Mouse (Mus musculus): Measurements from ENCODE around the gene Gbp10. TPM values are rescaled to one million over a fixed set of nuclear protein-coding genes. Genes with fewer than 3 reads are reported as not detected.
"Not testable (repeated sequence)": the region's sequence is repeated elsewhere in the genome, so short reads cannot be mapped to it uniquely, and the experiment has no call there.

Gene Gbp10
- total RNA-seq (2015; ENCODE audit: low replicate concordance) (0.36 TPM in 1 of 2 replicates, not detected in the other), total RNA-seq (2017; ENCODE audit: low replicate concordance) (1.9 TPM in 1 of 2 replicates, not detected in the other)

DNA sequence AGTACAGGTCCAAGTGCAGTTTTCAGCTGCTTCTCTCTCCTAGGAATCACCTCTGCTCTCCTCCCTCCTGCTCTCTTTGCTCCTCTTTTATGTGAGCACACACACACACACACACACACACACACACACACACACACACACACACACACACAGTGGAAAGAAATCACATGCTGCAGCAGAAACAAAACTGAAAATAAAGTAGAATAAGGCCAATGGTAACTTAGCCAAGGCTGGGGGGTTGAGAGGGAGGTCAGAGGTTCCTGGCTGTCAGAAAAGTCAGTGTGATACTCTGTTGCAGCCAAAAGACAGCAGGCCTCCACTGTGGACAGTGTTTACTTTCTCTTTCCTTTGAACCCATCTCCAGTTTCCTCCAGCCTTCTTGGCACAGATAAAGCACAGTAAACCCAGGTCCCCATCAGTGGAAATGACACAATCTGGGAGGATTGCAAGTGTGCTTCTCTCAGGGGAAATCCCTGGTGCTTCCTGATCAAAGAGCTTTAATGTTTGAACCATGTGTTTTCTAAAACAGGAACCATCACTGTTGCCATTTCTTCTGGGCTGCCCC, at the start of gene Gbp10:
Gene Gbp10 (minus strand): TSS at position 51 of the 565 bp plus-strand sequence.
- not testable (repeated sequence) for ATAC-seq (replicated peaks; ENCODE audit: low FRiP score, poor library complexity, severe bottlenecking)

DNA sequence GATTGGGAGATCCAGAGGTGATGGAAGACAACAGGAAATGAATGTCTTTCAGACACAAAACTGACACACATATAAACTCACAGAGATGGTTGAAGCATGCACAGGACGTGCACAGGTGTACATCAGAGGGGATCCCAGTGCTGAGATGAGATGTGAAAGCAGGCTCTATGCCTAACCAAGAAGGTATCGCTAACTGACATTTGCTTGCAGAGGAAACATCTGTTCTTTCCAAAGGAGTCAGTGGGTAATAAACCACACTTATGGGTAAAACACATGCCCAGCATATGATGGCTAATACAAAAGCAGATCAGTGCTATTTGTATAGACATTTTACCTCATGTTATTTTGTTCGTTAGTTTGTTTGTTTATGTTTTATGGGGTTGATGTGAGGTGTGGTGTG, 21.3 kb upstream of the Gbp10 start:
- not testable (repeated sequence) for ATAC-seq (replicated peaks; ENCODE audit: low FRiP score, poor library complexity, severe bottlenecking)

DNA sequence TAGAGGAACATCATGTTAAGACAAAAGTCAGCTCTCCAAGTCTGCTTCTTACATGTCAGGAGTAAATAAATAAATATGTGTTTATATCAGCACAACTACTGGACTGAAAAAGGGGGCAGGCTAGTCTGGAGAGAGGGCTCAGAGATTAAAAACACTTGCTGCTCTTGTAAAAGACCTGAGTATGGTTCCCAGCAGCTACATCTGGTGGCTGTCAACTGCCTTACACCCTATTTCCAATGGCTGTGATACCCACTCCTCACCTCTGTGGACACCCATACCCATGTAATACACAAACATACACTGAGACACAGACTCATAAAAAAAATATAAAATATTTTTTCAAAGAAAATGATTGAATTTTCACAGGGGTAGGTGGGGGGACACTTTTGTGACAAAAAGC, 13.2 kb upstream of the Gbp10 start:
- no peak for ATAC-seq (replicated peaks; ENCODE audit: low FRiP score, poor library complexity, severe bottlenecking)

DNA sequence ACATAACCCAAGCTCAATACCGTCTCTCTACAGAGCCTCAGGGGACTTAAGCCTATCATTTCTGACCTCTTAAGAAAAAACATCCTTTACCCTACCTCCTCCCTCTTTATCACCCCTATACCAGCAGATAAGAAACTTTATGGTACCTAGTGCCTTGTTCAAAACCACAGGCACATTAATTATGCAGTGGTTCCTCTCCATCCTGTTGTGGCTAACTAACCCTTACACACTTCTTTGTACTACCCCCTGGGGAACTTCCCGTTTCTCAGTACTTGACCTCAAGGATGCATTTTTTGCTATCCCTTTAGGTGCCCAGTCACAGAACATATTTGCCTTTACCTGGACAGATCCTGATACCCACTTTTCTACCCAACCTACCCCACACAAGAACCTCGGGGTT, 5.4 kb upstream of the Gbp10 start:
- ATAC-seq (replicated peaks; ENCODE audit: low FRiP score, poor library complexity, severe bottlenecking) = not testable (repeated sequence)

DNA sequence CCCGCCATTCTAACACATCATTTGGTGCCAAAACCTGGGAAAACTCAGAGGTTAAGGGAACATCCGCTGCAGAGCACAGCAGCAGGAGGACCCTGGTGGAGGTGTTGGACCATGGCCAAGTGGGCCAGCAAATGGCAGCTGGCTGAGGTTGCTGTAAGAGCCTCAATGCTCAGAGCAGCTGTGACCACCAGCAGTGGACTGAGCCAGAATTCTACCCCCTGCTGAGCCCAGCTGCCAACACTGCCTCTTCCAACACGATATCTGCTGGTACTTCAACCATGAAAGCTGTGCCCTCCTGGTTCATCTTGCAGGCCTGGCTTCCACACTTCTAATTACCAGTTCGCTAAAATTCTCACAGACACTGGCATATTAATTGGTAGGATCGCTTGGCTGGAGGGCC, 1.6 kb upstream of the Gbp10 start:
- not testable (repeated sequence) for ATAC-seq (replicated peaks; ENCODE audit: low FRiP score, poor library complexity, severe bottlenecking)

DNA sequence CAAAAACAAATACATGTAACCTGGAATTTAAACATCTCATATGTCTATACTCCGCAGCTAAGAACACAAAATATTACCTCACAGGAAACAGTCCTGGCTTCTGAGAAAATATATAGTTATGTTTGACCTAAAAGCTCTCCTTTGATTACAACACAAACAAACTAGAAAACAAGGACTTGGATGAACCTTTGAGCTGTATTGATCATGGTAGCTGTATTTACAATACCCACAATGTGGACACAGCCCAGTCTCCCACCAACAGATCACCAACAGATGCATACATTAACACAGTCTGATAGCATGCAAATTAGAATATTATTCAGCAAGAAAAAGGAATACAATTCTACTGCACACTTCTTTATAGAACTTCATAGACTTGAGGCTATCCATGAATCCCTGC, 931 bp downstream of the Gbp10 start:
- ATAC-seq (replicated peaks; ENCODE audit: low FRiP score, poor library complexity, severe bottlenecking) = not testable (repeated sequence)

DNA sequence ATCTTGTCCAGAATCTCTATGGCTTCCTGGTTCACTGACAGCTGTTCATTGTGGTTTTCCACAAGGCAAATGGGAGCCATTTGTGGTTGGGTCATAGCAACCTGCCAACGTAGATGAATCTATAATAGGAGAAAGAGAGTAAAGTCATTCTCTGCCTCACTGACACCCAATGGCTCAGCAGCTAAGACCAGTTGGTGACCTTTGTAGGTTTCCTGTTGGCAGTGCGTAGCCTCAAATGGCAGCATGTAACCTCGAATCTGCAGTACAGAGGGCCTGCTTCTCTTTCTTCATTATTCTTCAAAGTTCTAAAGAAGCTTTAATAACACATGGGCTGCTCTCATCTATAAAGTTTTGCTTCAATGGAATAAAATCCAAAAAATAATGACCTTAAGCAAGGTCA, 3.3 kb downstream of the Gbp10 start:
- not testable (repeated sequence) for ATAC-seq (replicated peaks; ENCODE audit: low FRiP score, poor library complexity, severe bottlenecking)

DNA sequence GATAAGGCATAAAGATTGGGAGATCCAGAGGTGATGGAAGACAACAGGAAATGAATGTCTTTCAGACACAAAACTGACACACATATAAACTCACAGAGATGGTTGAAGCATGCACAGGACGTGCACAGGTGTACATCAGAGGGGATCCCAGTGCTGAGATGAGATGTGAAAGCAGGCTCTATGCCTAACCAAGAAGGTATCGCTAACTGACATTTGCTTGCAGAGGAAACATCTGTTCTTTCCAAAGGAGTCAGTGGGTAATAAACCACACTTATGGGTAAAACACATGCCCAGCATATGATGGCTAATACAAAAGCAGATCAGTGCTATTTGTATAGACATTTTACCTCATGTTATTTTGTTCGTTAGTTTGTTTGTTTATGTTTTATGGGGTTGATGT, 30.4 kb downstream of the Gbp10 start:
- ATAC-seq (replicated peaks; ENCODE audit: low FRiP score, poor library complexity, severe bottlenecking) = not testable (repeated sequence)

DNA sequence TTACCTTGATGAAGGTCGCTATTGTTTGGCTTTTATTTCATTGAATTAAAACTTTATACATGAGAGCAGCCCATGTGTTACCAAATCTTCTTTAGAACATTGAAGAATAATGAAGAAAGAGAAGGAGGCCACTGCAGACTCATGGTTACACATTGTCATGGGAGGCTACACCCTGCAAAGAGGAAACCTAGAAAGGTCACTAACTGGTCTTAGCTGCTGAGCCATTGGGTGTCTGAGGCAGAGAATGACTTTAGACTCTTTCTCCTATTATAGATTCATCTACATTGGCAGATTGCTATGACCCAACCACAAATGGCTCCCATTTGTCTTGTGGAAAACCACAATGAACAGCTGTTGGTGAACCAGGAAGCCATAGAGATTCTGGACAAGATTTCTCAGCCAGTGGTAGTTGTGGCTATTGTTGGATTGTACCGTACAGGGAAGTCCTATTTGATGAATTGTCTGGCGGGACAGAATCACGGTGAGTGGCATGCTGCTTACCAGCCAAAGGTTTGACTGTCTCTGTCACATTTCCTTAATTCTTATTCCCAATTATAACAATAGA, 38.5 kb downstream of the Gbp10 start:
- not testable (repeated sequence) for ATAC-seq (replicated peaks; ENCODE audit: low FRiP score, poor library complexity, severe bottlenecking)

DNA sequence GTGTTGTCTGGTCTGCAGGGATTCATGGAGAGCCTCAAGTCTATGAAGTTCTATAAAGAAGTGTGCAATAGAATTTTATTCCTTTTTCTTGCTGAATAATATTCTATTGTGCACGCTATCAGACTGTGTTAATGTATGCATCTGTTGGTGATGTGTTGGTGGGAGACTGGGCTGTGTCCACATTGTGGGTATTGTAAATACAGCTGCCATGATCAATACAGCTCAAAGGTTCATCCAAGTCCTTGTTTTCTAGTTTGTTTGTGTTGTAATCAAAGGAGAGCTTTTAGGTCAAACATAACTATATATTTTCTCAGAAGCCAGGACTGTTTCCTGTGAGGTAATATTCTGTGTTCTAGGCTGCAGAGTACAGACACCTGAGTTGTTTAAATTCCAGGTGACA, 40.2 kb downstream of the Gbp10 start:
- ATAC-seq (replicated peaks; ENCODE audit: low FRiP score, poor library complexity, severe bottlenecking) = not testable (repeated sequence)

DNA sequence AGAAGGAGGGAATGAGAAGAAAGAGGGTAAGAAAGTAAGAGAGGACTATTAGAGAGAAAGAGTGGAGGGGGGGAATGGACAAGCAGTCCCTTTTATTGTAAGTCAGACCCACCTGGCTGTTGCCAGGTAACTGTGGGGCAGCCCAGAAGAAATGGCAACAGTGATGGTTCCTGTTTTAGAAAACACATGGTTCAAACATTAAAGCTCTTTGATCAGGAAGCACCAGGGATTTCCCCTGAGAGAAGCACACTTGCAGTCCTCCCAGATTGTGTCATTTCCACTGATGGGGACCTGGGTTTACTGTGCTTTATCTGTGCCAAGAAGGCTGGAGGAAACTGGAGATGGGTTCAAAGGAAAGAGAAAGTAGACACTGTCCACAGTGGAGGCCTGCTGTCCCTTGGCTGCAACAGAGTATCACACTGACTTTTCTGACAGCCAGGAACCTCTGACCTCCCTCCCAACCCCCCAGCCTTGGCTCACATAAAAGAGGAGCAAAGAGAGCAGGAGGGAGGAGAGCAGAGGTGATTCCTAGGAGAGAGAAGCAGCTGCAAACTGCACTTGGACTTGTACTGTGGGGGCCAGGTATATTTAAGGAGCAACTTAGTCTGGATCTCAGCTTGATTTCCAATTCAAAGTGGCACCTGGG, 41.3 kb downstream of the Gbp10 start:
- not testable (repeated sequence) for ATAC-seq (replicated peaks; ENCODE audit: low FRiP score, poor library complexity, severe bottlenecking)

DNA sequence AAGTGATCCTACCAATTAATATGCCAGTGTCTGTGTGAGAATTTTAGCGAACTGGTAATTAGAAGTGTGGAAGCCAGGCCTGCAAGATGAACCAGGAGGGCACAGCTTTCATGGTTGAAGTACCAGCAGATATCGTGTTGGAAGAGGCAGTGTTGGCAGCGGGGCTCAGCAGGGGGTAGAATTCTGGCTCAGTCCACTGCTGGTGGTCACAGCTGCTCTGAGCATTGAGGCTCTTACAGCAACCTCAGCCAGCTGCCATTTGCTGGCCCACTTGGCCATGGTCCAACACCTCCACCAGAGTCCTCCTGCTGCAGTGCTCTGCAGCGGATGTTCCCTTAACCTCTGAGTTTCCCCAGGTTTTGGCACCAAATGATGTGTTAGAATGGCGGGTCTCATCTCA, 43.0 kb downstream of the Gbp10 start:
- ATAC-seq (replicated peaks; ENCODE audit: low FRiP score, poor library complexity, severe bottlenecking) = not testable (repeated sequence)

DNA sequence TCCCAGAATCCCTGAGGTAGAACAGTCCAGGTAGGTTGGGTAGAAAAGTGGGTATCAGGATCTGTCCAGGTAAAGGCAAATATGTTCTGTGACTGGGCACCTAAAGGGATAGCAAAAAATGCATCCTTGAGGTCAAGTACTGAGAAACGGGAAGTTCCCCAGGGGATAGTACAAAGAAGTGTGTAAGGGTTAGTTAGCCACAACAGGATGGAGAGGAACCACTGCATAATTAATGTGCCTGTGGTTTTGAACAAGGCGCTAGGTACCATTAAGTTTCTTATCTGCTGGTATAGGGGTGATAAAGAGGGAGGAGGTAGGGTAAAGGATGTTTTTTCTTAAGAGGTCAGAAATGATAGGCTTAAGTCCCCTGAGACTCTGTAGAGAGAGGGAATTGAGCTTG, 46.8 kb downstream of the Gbp10 start:
- not testable (repeated sequence) for ATAC-seq (replicated peaks; ENCODE audit: low FRiP score, poor library complexity, severe bottlenecking)

DNA sequence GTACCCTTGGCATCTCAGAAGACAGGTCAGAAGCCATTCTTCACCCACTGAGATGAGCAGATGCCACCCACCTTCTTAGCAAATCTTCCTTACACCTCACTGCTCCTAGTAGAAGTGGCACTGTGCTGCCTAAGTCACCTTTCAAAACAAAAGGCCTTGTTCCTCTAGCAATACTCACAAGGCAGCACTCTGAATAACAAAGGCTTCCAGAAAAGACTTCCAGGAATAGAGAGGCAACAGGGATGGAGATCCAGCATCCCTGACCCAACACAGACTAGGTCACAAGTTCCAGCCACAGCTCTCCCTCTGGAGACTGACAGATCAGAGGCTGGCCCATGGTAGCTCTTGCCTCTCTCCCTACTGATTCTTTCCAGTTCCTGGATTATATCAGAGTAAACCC, 57.9 kb downstream of the Gbp10 start:
- no peak for ATAC-seq (replicated peaks; ENCODE audit: low FRiP score, poor library complexity, severe bottlenecking)

Other genes with a start within 250 kb of the Gbp10 start
- 1.7 and 6.8 TPM in 2 replicates for gene Gbp9, start 100.0 kb downstream of the Gbp10 start, total RNA-seq (2015; ENCODE audit: low replicate concordance)
- 2.3 and 3.1 TPM in 2 replicates for gene Gbp9, start 100.0 kb downstream of the Gbp10 start, total RNA-seq (2017; ENCODE audit: low replicate concordance)
- 2.9 and 5.9 TPM in 2 replicates for gene Gbp8, start 100.0 kb downstream of the Gbp10 start, total RNA-seq (2015; ENCODE audit: low replicate concordance)
- 5.4 and 6.5 TPM in 2 replicates for gene Gbp8, start 100.0 kb downstream of the Gbp10 start, total RNA-seq (2017; ENCODE audit: low replicate concordance)
- 4.3 and 10.5 TPM in 2 replicates for gene Gbp4, start 99.9 kb downstream of the Gbp10 start, total RNA-seq (2015; ENCODE audit: low replicate concordance)
- gene Gbp4, start 99.9 kb downstream of the Gbp10 start, total RNA-seq (2017; ENCODE audit: low replicate concordance) = 0.30 and 3.9 TPM in 2 replicates
- not detected in 2 replicates for gene Gm43302, start 54.2 kb upstream of the Gbp10 start, total RNA-seq (2015; ENCODE audit: low replicate concordance)
- gene Gm43302, start 54.2 kb upstream of the Gbp10 start, total RNA-seq (2017; ENCODE audit: low replicate concordance) = 0.26 TPM in 1 of 2 replicates, not detected in the other
- gene Gbp6, start 54.2 kb upstream of the Gbp10 start, total RNA-seq (2015; ENCODE audit: low replicate concordance) = 1.7 and 2.5 TPM in 2 replicates
- gene Gbp6, start 54.2 kb upstream of the Gbp10 start, total RNA-seq (2017; ENCODE audit: low replicate concordance) = 4.1 TPM in 1 of 2 replicates, not detected in the other
- 6.5 and 6.7 TPM in 2 replicates for gene Lrrc8b, start 176.2 kb upstream of the Gbp10 start, total RNA-seq (2015; ENCODE audit: low replicate concordance)
- gene Lrrc8b, start 176.2 kb upstream of the Gbp10 start, total RNA-seq (2017; ENCODE audit: low replicate concordance) = 2.6 and 5.0 TPM in 2 replicates

All from erythroid progenitor cell, adult 5-6 weeks (primary cell).